Mouse (Mus musculus) lung, adult 2 months (tissue): ENCODE data around the gene Morf4l1.

Experiments used
- CTCF ChIP-seq: fragments of 200-500 bp; IDR thresholded peaks from 2 replicates; pipeline ENCODE4 v1.5.1; 2011; ENCODE audit warnings: mild to moderate bottlenecking, low read length, control low read depth; ENCODE audit not compliant: insufficient read depth
- POLR2A ChIP-seq: fragments of 200-500 bp; IDR thresholded peaks from 2 replicates; pipeline ENCODE4 v1.6.1; 2011; ENCODE audit warnings: low read depth, mild to moderate bottlenecking, control low read depth, low read length, borderline replicate concordance; ENCODE audit errors: extremely low read depth

GRCm38 (mm10) chr9:90127146-90127545 is 12.6 kb upstream of the Morf4l1 start:
- no peak for TF ChIP-seq CTCF
- no peak for TF ChIP-seq POLR2A
